Mouse (Mus musculus): ENCODE data around the gene Togaram2. TPM values are rescaled to one million over a fixed set of nuclear protein-coding genes. Genes with fewer than 3 reads are reported as not detected.
A peak's percentile ranks its signal among the peaks of the same experiment; 100 is the strongest.
"Not testable (repeated sequence)": the region's sequence is repeated elsewhere in the genome, so short reads cannot be mapped to it uniquely, and the experiment has no call there.

Togaram2 gene
- total RNA-seq (2022) = under 1 TPM in 2 of 4 experiments, not detected in 2; 0.19 to 0.28 TPM

DNA sequence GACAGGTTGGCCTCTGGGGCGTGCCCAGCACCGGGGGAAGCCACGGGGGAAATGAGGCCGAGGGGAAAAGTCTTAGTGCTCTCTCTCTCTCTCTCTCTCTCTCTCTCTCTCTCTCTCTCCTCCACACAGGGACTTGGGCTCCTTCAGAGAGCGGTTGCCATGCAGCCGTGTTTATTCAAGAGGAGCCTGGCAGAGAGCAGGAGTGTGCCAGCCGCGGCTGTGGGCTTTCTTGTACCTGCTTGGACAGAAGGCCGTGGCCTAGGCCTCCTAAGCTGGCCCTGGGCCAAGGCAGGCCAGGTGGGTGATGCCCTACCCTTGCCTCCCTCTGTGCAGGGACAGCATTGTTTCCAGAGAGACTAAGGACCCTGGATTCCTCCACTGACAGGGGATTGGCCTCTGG is at the start of gene Togaram2:
Gene Togaram2 (plus strand): TSS at position 170 of the 400 bp plus-strand sequence.
- DNase-seq = no peak

DNA sequence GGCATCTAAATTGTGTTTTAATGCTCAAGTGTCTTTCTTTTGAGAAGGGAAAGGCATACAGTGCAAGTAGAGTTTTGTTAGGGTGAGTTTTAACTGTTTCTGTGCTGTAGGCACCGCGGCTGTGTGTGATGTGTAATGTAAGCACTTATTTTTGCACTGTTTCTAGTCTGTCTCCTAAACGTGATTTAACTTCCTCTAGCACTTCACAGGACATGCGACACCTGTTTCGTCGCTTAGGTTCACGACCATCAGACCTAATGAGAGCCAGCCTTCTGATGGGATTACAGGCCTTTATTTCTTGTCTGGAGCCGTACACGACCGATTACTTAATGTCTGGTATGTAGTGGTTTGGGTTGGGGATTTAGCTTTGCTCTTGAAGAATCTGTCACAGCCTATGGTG is 41.3 kb upstream of the Togaram2 start:
- no peak for DNase-seq

DNA sequence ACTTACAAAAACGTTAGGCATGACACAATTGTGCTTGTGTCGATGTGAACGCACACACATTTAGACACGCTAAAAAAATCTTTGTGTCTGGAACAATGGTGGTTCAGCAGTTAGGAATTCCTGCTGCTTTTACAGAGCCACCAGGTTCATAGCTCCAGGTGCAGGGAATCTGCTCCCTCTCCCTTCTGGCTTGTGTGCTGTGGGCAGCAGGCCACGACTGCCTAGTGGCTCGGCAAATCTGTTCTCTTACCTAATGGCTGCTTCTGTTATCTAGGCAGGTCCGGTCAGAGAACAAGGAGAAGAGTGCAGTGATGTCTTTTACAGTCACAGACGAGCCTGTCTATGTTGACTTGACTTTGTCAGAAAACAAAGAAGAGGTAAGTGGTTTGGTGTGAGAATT is 39.7 kb upstream of the Togaram2 start:
- DNase-seq = no peak

DNA sequence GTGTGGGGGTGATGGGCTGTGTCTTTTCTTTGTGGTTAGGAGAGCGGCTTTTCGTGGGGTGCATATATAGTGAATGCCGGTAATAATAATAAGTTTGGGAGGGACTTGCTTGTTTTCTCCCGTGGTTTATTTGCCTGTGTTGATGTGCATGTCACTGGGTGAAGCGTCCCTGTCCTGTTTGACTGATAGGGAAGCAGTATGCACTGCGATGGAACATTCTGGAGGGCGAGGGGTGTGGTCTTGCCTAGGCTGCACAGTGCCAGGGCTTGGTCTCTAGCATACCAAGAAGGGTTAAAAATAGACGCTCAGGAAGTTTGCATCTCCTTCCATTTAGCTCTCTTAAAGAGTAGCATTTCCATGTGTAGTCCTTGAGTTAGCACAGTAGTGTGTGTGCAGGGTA is 36.3 kb upstream of the Togaram2 start:
- DNase-seq = no peak

DNA sequence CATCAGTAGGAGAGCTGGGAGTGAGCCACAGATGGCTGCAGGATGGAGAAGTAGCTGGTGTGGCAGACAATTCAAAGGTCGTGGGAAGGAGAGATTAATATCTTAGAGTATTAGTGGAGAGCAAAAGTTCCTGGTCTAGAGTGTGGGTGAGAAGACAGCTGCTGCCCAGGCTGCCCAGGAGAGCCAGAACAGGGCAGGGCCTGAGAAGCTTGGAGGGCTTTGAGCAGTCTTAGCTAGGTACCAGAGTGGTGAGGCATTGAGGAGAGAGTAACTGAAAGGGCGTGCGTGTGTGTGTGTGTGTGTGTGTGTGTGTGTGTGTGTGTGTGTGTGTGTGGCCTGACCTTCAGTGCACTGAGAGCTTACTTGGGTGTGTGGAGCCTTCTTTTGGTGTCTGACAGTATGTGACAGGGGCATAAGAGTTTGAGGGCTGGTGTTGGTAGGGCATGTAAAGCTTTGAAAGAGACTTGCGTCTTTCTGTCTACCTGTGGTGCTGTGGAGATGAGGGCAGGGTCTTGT is 35.3 kb upstream of the Togaram2 start:
- DNase-seq = no peak

DNA sequence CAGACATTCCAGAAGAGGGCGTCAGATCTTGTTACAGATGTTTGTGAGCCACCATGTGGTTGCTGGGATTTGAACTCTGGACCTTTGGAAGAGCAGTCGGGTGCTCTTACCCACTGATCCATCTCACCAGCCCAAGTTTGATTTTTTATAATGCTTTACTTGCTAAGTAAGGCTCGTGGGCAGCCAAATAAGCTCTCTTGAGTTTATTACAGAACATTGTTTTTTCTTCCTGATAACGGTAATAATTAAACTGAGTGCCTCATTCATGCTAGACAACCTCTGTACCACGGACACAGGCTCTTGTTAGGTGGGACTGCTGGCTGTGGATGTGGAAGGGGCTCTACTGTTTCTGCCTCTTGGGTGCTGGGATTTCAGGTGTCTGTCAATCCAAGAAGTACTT is 34.0 kb upstream of the Togaram2 start:
- not testable (repeated sequence) for DNase-seq

DNA sequence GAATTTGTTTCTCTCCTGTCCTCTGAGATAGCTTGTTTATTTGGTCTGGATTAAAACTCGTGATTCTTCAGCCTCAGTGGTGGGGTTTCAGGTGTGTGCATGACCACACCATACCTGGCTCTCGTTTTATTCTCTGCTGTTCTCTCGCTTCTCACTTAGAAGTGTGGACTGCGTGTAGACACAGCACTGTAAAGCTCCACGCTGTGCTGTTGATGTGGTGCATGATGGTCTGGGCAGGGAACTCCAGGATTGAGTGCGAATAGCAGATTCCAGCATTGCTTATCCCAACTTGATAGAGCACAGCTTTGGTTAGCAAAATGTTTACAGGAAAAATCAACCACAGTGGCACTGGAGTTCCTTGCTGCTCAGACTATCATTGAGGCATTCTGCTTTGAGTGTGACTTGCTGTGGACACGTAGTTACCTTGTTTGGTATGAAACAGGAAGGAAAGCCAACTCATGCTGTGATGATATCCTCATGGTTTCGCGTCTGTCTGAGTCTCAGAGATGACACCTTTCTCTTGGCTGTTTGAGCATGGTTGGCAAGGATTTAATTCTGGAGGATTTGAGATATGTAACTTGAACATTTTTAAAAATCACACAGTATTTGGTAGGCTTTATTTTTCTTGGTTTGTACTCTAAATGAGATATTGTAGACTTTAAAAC is 32.5 kb upstream of the Togaram2 start:
- DNase-seq = no peak

DNA sequence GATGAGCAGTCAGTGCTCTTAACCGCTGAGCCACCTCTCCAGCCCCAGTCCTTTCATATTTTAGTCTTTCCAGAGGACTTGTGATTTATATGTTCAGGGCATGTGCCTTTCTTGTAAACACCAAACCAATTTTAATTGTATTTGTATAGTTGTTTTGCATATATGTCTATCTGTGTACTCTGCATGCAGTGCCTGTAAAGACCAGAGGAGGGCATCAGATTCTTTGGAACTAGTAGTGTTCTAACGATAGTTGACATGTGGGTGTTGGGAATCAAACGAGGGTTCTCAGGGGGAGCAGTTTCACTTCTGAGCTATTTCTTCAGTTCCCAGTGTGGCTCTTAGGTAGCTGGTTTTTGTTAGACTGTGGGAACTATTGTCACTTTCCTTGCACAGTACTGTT is 30.9 kb upstream of the Togaram2 start:
- no peak for DNase-seq

DNA sequence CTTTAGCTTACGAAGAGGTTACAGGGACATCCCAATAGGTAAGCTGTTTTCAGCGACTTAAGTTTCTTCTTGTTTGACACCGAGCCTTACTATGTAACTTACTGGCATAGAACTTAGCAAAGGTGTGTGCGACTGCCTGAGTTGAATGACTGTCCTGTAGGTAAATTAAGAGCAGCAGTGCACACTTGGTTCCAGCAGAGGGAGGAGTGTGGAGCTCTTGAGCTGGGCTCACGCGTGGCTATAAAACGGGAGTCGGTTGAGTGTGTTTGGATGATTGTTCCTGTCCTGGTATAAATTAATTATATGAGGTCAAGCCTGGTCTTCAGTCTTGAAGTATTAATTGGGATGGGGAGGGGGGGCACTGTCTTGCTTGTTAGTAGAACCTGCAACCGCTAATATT is 23.1 kb upstream of the Togaram2 start:
- no peak for DNase-seq

DNA sequence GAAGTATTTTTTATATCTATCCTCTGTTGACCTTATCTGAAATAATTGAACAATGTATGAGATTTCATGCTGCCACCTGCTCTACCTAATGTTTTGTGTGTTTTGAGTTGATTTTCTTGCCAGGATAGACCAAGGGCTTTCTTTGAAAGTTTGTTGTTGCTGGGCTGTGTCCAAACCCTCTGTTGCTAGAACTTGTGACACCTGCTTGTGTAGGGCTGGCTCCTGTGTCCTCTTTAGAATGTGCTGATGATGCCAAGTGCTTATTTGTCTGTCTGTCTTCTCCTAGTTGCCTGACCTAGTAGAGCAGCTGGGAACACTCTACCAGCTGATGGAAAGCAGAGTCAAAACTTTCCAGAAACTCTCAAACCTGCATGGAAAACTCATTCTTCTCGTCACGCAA is 20.6 kb upstream of the Togaram2 start:
- no peak for DNase-seq

DNA sequence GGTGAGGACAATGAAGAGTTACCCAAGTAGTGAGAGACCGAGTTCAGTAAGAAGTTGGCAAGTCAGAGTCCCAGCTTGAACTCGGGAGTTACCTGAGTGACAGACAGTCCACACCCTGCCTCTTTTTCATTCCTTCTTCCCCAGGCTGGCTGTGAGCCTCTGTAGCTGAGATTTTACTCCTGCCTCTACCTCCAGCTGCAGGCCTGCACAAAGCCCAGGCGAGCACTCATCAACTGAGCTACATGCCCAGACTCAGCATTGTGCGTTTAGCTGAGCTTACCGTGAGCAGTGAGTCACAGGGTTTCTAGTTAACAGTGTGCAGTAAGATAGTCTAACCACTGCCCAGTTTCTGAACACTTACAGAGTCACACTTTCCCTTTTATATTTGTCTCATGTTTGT is 20.1 kb upstream of the Togaram2 start:
- DNase-seq = no peak

DNA sequence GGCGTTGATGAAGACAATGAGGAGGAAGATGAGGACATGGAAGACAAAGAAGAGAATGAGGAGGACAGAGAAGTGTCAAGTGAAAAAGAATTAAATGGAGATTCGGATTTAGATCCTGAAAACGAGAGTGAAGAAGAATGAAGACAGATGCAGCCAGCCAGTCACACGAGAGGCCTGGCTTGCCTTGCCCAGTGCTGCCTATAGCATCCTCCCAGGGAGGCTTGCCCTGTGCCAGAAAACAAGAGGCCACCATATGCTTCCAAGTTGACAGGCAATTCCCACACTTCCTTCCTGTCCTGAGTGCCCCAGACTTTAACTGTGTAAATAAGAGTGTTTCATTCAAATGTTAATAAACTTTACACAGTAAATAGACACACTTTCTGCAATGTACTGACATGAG is 15.5 kb upstream of the Togaram2 start:
- DNase-seq = no peak

DNA sequence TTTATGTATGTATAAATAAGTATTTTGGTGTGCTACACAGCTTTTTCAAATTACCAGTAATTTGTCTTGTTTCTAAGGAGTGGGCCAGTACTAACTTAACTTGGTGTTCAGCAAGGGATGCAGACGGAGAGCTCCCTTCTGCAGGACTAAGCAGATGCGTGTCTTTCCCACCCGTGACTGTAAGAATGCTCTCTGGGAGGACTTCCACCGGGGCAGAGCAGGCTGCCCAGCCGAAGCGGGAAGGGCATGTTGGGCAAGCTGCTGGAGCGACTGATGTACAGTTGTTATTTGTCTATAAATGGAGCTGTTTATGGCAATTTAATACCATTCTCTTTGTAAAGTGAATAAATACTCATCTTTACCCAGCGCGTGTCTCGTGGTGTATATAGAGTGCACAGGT is 14.4 kb upstream of the Togaram2 start:
- no peak for DNase-seq

DNA sequence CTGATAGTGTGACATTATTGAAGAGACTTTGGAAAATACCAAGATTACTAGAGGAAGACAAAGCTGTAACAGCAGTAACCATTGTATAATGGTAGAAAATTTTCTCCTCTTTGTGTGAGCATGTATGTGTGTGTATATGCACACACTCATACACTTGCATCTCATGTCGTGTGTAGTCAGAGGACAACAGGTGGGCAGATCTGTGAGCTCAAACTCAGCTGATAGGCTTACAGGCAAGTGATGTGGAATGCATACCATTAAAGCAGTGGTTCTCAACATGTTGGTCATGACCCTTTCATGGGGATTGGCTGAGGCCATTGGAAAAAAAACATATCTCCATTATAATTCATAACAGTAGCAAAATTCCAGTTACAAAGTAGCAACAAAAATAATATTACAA is 12.7 kb upstream of the Togaram2 start:
- no peak for DNase-seq

DNA sequence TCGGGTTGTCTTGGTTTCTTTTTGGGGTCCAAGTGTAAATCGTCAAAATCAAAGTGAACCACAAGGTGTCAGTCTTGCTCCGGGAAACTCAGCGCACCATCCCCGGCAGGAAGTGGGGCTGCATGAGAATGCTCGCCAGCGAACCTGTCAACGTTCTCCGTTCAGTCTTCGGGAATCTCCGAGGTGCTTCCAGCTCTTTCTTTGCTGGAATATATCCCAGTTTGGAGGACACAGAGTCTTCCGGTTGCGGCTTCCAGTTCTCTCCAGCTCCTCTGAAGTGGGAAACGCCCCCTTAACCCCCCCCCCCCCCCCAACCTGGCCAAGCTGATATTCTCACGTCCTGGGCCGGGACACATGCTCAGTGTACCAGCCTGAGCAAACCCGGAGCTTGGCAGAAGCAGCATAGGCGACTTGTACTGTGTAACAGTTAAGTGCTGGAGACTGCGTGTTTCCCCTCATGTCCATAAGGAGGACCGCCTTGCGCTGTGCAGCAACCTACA is 10.3 kb upstream of the Togaram2 start:
- DNase-seq = peak; percentile 42

DNA sequence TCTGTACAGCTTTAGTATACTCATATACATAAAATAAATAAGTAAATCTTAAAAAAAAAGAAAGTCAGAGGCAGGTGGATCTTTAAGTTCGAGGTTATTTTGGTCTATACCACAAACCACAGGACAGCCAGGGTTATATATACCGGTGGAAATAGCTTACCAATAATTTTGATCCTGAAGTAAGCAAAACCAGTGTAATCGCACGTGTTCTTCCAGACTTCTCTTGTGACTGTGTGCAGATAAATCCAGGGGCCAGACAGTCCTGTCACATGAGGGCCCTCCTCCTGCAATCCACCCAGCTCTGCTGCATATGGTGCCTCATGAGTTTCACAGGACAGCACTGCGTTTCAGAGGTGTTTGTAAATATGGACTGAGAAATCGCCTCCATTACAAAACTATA is 9.6 kb upstream of the Togaram2 start:
- no peak for DNase-seq

DNA sequence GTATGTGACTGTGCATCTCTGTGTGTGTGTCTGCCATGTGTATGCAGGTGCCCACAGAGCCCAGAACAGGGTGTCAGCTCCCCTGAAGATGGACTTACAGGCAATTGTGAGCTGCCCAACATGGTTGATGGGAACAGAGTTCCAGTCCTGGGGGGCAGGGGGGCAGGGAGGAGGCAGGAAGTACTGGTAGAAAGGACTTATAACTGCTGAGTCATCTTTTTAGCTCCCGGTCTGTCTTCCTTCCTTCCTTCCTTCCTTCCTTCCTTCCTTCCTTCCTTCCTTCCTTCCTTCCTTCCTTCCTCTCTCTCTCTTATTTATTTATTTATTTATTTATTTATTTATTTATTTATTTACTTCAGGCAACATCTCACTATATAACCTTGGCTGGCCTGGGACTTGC is 8.9 kb upstream of the Togaram2 start:
- DNase-seq = no peak

DNA sequence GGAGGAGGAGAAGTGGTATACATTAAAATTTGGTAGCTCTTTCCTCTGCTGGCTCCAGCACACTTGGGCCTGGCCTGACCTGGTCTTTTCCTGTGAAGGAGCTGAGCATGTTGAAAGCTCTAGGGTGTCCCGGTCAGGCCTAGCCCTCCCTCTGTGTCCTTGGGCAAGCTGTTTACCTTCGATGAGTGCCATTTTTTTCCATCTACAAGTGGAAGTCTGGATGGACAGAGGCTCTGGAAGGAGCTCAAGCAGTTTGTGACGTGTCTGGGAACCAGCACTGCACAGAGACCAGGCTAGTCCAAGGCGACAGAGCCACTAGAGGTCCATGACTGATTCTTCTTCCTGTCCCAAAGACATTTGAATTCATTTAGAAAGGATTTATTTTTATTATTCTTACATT is 7.9 kb upstream of the Togaram2 start:
- no peak for DNase-seq

DNA sequence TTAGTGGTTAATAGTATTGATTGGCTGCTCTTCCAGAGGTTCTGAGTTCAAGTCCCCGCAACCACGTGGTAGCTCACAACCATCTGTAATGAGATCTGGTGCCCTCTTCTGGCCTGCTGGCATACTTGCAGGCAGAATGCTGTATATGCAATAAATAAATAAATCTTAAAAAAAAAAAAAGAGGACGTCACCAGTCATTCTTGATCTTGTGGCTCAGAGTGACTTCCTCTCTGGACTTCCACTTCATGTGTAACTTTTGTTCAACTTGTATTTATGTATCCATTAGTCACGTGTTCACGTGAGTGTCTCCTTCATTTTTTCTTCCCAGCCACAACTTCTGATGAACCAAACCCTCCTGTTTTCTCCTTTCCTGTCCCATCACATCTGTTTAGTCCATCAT is 3.5 kb upstream of the Togaram2 start:
- no peak for DNase-seq

DNA sequence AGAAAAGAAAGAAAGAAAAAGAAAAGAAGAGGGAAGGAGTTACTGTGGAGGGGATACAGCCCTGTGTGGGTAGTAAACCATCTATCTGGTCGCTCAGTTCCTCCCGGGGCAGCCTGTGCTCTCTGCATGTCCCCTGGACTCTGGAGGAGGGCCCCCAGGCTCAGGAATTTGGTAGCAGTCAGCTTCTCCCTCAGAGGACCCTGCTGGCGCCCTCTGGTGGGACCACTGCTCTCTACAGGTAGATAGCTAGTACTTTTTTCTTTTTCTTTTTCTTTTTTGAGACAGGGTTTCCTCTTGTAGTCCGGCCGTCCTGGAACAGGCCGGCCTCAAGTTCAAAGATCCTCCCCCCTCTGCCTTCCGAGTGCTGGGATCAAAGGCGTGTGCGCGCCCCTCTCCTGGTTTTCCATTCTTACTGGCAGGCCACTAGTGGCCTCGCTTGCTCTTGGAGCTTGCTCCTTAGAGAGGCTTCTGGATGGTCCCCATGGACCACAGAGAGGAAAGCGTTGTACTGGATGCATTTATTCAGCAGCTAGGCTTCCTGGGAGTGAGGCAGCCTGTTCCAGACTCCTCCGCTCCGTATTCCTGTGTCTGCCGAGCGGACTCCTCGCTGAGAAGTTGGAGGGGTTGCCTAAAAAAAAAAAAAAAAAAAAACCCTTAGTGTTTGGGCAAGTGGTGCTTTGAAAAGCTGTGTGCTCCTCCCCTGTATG is 1.1 kb upstream of the Togaram2 start:
- no peak for DNase-seq

DNA sequence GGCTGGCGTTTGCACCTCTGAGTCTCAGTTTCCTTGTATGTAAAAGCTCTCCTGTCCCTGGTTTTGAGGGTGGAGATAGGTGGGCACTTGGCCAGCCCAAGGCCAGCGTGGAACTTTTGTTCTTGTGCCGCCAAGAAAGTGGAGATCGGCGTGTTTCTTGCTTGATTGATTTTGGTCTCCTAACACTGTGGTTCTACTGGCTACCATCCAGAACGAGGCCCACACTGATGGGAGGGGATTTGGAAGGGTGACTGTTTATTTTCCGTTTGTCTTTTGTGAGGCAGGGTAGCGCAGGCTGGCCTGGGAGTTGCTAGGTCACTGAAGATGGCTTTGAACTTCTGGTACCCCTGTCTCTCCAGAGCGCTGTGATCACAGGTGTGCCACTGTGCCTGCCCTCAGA is 875 bp downstream of the Togaram2 start:
- no peak for DNase-seq

DNA sequence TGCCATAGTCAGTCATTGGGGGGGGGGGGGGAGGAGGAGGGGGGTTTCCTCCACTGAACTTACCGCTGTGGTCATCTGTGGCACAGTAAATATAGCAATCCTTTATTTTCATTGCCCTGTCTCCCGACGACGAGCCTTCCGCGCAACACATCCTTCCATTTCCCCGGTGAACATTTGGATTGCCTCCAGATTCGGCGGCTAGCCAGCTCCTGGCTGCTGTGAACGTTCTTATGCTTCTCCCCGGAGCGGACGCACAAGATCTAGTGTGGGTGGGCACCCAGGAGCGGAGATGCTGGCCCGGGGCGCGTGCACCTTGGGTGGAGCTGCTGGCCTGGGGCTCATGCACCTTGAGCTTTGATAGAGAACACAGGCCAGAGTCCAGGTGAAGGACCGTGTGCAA is 1.8 kb downstream of the Togaram2 start:
- DNase-seq = no peak

DNA sequence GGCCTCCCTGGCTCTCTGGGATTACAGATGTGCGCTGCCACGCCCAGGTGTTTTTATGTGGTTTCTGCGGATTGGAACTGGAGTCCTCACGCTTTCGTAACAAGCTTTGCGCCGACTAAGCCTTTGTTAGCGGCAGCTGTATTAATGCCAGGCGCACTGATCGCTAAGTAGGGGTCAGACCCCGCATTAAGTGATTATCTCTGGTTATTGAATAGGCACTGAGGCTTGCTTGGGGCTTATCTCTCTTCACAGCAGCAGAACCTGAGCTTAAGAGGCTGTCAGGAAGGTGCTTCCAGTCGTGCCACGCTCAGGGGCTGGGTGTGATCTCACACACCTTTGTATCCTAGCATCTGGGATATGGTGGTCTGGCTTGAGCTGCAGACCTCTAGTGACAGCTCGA is 8.6 kb downstream of the Togaram2 start:
- DNase-seq = no peak

DNA sequence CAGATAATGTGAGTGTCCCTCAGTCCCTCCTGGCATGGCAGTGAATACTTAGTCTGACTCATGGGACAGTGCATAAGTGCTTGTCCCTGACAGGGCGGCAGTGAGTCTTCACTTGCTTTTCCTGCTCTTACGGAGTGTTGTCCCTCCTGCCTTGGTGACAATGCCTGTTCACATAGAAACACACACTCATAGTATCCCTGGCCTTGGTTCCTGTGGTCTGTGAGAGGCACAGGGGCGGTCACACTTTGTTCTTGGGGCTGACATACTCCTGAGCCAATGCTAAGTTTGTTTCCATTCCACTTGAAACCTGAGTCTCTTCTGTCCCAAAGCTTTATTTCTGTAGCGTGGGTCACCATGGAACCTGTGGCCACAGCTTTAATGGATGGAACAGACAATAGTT is 9.3 kb downstream of the Togaram2 start:
- no peak for DNase-seq
